Mouse (Mus musculus) erythroblast, embryonic 14.5 days (primary cell): ENCODE data around the gene Hist1h2bk.

Experiments
- GATA1 ChIP-seq: IDR thresholded peaks from 2 replicates; pipeline ENCODE4 v1.6.1; 2012; ENCODE audit warnings: low read length, inconsistent platforms, mixed read lengths
- TAL1 ChIP-seq: IDR thresholded peaks from 3 replicates; pipeline ENCODE4 v1.6.1; 2012; ENCODE audit warnings: low read length, inconsistent platforms, mixed read lengths

- no peak for TF ChIP-seq GATA1
- no peak for TF ChIP-seq TAL1
These were observed 22.0 kb upstream of the Hist1h2bk start for GRCm38 (mm10) chr13:22013716-22014115.
